Mouse (Mus musculus) liver, adult 2 months (tissue): ENCODE measurements around the gene Ftl1. TPM values are rescaled to one million over a fixed set of nuclear protein-coding genes. Genes with fewer than 3 reads are reported as not detected.

Source experiments
- DNase-seq: peaks from one replicate; pipeline ENCODE4 v3.0.0-alpha.2; 2011; ENCODE audit warnings: low read depth, low spot score; ENCODE audit errors: extremely low read depth
- H3K27ac ChIP-seq: fragments of 200-500 bp; replicated peaks from 2 replicates; pipeline ENCODE4 v1.5.1; 2012; ENCODE audit warnings: low read depth, mild to moderate bottlenecking, control low read depth, inconsistent platforms, low read length; ENCODE audit not compliant: insufficient read depth
- H3K27me3 ChIP-seq: fragments of 200-500 bp; 2 replicates; pipeline ENCODE4 v1.6.1; 2012; ENCODE audit warnings: mild to moderate bottlenecking, moderate library complexity, low read length, inconsistent platforms; ENCODE audit not compliant: control insufficient read depth, insufficient read depth
- H3K36me3 ChIP-seq: fragments of 200-500 bp; 2 replicates; pipeline ENCODE4 v1.6.1; 2012; ENCODE audit warnings: low read length, inconsistent platforms; ENCODE audit not compliant: control insufficient read depth, insufficient read depth
- H3K4me1 ChIP-seq: fragments of 200-500 bp; 2 replicates; pipeline ENCODE4 v1.6.1; 2011; ENCODE audit warnings: low read length; ENCODE audit not compliant: control insufficient read depth, insufficient read depth
- H3K4me3 ChIP-seq: fragments of 200-500 bp; 2 replicates; pipeline ENCODE4 v1.5.1; 2011; ENCODE audit warnings: low read depth, mild to moderate bottlenecking, control low read depth, low read length, moderate library complexity; ENCODE audit not compliant: insufficient read depth
- H3K79me2 ChIP-seq: fragments of 200-500 bp; 2 replicates; pipeline ENCODE4 v1.6.1; 2012; ENCODE audit warnings: inconsistent platforms, mild to moderate bottlenecking, low read length, moderate library complexity; ENCODE audit not compliant: control insufficient read depth, insufficient read depth
- H3K9ac ChIP-seq: fragments of 200-500 bp; 2 replicates; pipeline ENCODE4 v1.6.1; 2012; ENCODE audit warnings: low read depth, mild to moderate bottlenecking, control low read depth, inconsistent platforms, low read length
- CTCF ChIP-seq: fragments of 200-500 bp; IDR thresholded peaks from 2 replicates; pipeline ENCODE4 v1.5.1; 2011; ENCODE audit warnings: low read depth, low read length, control low read depth
- POLR2A ChIP-seq: fragments of 200-500 bp; IDR thresholded peaks from 2 replicates; pipeline ENCODE4 v1.6.1; 2011; ENCODE audit warnings: low read length, control low read depth; ENCODE audit not compliant: insufficient read depth; ENCODE audit errors: extremely low read depth
- WGBS: fragments of 180-500 bp; shearing (Covaris S2); methylation state at CpG from one replicate; pipeline ENCODE4 v1.1.7; 2018; 5-methylcytosine and 5-hydroxymethylcytosine counted together
- polyA plus RNA-seq: library from polyadenylated mRNA; depleted of rRNA; stranded (reverse); fragments of >200 nt; gene quantifications from 2 replicates; pipeline ENCODE4 v1.2.3, GENCODE M21; 2012
- total RNA-seq: library from RNA; depleted of rRNA; stranded (reverse); fragments of >200 nt; gene quantifications from 2 replicates; pipeline ENCODE4 v1.2.3, GENCODE M21; 2014

Ftl1 gene
- total and polyA plus RNA-seq, 2 experiments: 3,170 to 13,613 TPM

- Histone ChIP-seq H3K36me3 (no peaks in the 10 kb centered on the region; the same call in 1 of the 2 replicates), H3K4me3 (no peak overlapping the region), H3K4me1 (no peaks in the 10 kb centered on the region), H3K27ac (no peak overlapping the region), H3K27me3 (no peaks in the 10 kb centered on the region), H3K9ac (no peak overlapping the region), H3K79me2 (no peaks in the 10 kb centered on the region)
- no peak for DNase-seq
- no peak for TF ChIP-seq CTCF
- no peak for TF ChIP-seq POLR2A
Observed at GRCm38 (mm10) chr7:45446589-45446988, 13.1 kb downstream of the Ftl1 start.

- Histone ChIP-seq H3K27me3 (no peaks in the 10 kb centered on the region), H3K4me3 (no peak overlapping the region), H3K79me2 (no peaks in the 10 kb centered on the region), H3K9ac (no peak overlapping the region), H3K4me1 (no peaks in the 10 kb centered on the region), H3K27ac (no peak overlapping the region), H3K36me3 (no peaks in the 10 kb centered on the region; the same call in 1 of the 2 replicates)
- TF ChIP-seq POLR2A (no peak), CTCF (no peak)
- DNase-seq: no peak
- 82% methylated on average over 22 of the region's 22 CpGs for WGBS
Observed at GRCm38 (mm10) chr7:45443526-45444420, 15.9 kb downstream of the Ftl1 start.

- Histone ChIP-seq H3K27ac (no peak within 1 kb of the TSS), H3K9ac (no peak within 1 kb of the TSS), H3K27me3 (no peaks in the 10 kb centered on the region), H3K4me1 (peaks cover 14% of the 10 kb centered on the region), H3K4me3 (no peak within 1 kb of the TSS), H3K36me3 (no peaks in the 10 kb centered on the region; the same call in 1 of the 2 replicates), H3K79me2 (peaks cover 8% of the 10 kb centered on the region; the same call in 1 of the 2 replicates)
- WGBS: 64% methylated on average over 19 of the region's 19 CpGs
- no peak for TF ChIP-seq CTCF
- TF ChIP-seq POLR2A: 0 out of 2 replicates have a peak, but pooled peaks have one; percentile 11
- no peak for DNase-seq
Observed at GRCm38 (mm10) chr7:45437521-45438276, 22.0 kb downstream of the Ftl1 start, which contains the start of gene Ruvbl2. Ruvbl2 (minus strand) TSS chr7:45438096.

- WGBS: 90% methylated on average over 6 of the region's 6 CpGs
- no peak overlapping the region for H3K9ac ChIP-seq
- H3K27ac ChIP-seq: no peak overlapping the region
- H3K27me3 ChIP-seq: no peaks in the 10 kb centered on the region
- H3K79me2 ChIP-seq: peaks cover 8% of the 10 kb centered on the region; the same call in 1 of the 2 replicates
- H3K36me3 ChIP-seq: no peaks in the 10 kb centered on the region; the same call in 1 of the 2 replicates
- peaks cover 14% of the 10 kb centered on the region for H3K4me1 ChIP-seq
- H3K4me3 ChIP-seq: no peak overlapping the region
- DNase-seq: no peak
- TF ChIP-seq CTCF (no peak), POLR2A (no peak)
Observed at GRCm38 (mm10) chr7:45437046-45437445, 22.6 kb downstream of the Ftl1 start.

GRCm38 (mm10) chr7:45436444-45436843 lies 23.2 kb downstream of the Ftl1 start:
- H3K27me3 ChIP-seq: no peaks in the 10 kb centered on the region
- peaks cover 8% of the 10 kb centered on the region; the same call in 1 of the 2 replicates for H3K79me2 ChIP-seq
- WGBS: 88% methylated on average over 5 of the region's 5 CpGs
- peaks cover 14% of the 10 kb centered on the region for H3K4me1 ChIP-seq
- DNase-seq: no peak
- H3K36me3 ChIP-seq: no peaks in the 10 kb centered on the region; the same call in 1 of the 2 replicates
- TF ChIP-seq POLR2A: no peak
- no peak for TF ChIP-seq CTCF
- no peak overlapping the region for H3K4me3 ChIP-seq
- H3K27ac ChIP-seq: no peak overlapping the region
- H3K9ac ChIP-seq: no peak overlapping the region
